Mouse (Mus musculus): ENCODE results near the gene Ranbp17.

DNA sequence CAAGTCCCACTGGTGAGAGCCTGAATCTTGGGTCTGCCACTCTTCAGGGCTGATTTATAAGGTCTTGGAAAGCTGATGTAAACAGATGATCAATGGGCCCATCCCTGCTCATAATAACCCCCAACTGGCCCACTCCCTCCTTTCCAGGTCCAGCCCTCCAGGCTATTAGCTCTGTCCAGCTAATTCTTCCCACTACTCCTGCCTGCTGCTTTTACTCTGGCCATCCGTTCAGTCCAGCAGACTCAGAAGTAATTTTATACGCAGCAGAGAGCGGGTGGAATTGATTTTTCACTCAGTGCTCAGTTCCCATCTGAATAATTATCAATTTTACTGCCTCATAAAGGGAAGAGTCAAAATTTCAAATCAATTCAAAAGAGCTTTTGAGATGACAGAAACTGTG lies 273.3 kb downstream of the Ranbp17 start:
- TF ChIP-seq CTCF (conservative IDR thresholded peaks at IDR 0.05 in 1 of 2, IDR thresholded peaks at IDR 0.05 in 1 of 2; ENCODE audit: low read depth in 2 of 2, low read length in 2 of 2), result no peak
- no peak for TF ChIP-seq RAD21 (IDR thresholded peaks at IDR 0.05; ENCODE audit: low read depth, low read length)
- TF ChIP-seq MAFK (IDR thresholded peaks at IDR 0.05; ENCODE audit: insufficient replicate concordance, low read length), result no peak
- TF ChIP-seq JUND (conservative IDR thresholded peaks at IDR 0.05; ENCODE audit: low read depth, low read length), result no peak
- TF ChIP-seq MAX (IDR thresholded peaks at IDR 0.05; ENCODE audit: low read length), result no peak
- no peak for TF ChIP-seq RCOR1 (conservative IDR thresholded peaks at IDR 0.05; ENCODE audit: low read depth, low read length)
- TF ChIP-seq ZNF384 (IDR thresholded peaks at IDR 0.05; ENCODE audit: low read depth, low read length), result no peak
- no peak for TF ChIP-seq ZMIZ1 (IDR thresholded peaks at IDR 0.05; ENCODE audit: low read depth, low read length)
- TF ChIP-seq TCF12 (IDR thresholded peaks at IDR 0.05; ENCODE audit: low read depth, low read length), result no peak
- TF ChIP-seq POLR2A (IDR thresholded peaks at IDR 0.05; ENCODE audit: low read depth, low read length), result no peak
- TF ChIP-seq MEF2A (IDR thresholded peaks at IDR 0.05; ENCODE audit: borderline replicate concordance, low read depth, low read length), result no peak
- TF ChIP-seq EP300 (IDR thresholded peaks at IDR 0.05; ENCODE audit: low read length), result no peak
